Mouse (Mus musculus) testis, adult 2 months (tissue): ENCODE results near the gene Dock8.

Experiments used
- CTCF ChIP-seq: fragments of 200-500 bp; IDR thresholded peaks from 2 replicates; pipeline ENCODE4 v1.5.1; 2012; ENCODE audit warnings: low read depth, mild to moderate bottlenecking, inconsistent platforms, low read length, moderate library complexity; ENCODE audit not compliant: control insufficient read depth, insufficient read depth, insufficient replicate concordance
- POLR2A ChIP-seq: fragments of 200-500 bp; IDR thresholded peaks from 2 replicates; pipeline ENCODE4 v1.6.1; 2012; ENCODE audit warnings: low read depth, mild to moderate bottlenecking, inconsistent platforms, low read length, moderate library complexity; ENCODE audit not compliant: control insufficient read depth

- TF ChIP-seq CTCF (no peak), POLR2A (no peak)
These were observed 138.8 kb downstream of the Dock8 start for GRCm38 (mm10) chr19:25137907-25138820.
